Mouse (Mus musculus): ENCODE data around the gene Cadps2.

The Cadps2 gene

DNA sequence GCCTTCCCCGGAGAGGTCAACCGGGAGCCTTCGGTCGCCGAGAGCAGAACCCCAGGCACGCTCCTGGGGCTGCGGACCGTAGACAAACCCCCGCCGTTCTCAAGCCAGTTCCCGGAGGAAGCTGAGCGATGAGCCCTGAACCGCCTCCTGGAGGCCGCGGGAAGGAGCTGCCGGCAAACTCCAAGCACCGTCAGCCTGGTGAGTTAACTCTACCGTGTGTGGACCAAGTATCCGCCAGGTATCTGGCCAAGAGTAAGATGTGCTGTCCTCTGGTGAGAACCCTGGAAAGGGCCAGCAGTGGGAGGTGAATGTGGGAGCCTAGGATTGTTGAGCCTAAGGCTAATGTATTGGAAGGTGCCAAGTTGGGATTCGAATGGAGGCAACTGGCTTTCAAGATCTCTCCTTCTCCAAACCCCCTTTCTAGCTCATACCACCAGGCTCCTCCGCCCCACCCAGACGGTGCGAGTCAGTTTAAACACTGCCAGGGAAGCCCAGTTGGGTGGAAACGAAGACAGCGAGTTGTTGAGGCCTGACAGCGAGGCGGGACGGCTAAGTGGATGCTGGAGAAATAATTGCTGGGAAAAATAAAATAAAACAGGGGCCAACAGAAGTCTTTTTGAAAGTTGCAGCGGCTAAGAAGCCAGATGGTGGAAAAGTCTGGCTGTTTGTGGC lies 589.5 kb downstream of the Cadps2 start:
- DNase-seq = no peak

DNA sequence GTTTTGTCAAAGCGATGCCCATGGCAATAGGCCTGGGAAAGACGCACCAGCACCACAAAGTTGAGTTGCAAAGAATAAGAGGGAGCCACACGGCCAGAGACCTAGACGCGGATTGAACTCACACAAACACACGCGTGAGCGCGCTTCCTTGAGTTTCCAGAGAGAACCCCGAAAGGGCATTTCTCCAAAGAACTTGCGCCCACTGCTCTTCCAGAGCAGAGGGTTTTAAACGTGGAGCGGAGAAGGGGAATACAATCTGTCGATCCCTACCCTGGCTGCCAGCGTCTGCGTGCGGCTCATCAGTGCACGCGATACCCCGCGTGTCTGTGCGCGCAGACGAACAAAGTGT lies 590.2 kb downstream of the Cadps2 start:
- no peak for DNase-seq

DNA sequence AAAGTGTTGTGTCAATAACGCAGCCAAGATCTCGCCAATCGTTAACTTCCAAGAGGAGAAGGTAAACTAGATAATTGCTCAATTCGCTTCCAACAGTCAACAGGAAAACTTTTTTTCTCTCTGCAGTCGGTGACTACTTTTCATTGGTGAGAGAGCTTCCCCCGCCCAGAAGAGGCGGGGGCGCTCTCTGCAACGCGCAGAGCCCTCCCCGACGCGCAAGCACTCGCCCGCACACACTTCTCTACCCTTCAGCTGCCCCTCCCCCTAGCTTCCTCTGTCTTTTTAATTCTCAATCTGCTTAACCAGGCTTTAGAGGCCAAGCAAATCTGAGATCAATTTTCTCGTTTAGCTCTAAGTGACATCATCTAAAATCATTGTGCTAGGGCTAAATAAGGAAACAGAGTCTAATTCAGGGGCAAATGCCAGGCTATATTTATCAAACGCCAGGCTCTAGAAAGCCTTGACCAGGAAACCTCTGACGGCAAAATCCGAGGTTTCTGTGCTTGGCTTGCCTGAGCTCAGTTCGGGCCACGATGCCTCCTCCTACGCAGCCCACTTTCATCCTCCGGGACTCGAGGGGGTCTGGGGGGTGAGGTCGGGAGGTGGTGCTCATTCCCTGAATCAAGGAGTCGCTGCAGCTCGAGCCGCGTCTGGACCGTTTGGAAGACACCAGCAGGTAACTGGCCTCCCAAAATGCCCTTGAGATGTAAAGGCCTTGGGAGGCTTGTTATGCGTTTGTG lies 590.7 kb downstream of the Cadps2 start, which contains the start of gene Fezf1:
Fezf1 (minus strand) TSS at position 50 of the 740 bp plus-strand sequence.
- DNase-seq = no peak

DNA sequence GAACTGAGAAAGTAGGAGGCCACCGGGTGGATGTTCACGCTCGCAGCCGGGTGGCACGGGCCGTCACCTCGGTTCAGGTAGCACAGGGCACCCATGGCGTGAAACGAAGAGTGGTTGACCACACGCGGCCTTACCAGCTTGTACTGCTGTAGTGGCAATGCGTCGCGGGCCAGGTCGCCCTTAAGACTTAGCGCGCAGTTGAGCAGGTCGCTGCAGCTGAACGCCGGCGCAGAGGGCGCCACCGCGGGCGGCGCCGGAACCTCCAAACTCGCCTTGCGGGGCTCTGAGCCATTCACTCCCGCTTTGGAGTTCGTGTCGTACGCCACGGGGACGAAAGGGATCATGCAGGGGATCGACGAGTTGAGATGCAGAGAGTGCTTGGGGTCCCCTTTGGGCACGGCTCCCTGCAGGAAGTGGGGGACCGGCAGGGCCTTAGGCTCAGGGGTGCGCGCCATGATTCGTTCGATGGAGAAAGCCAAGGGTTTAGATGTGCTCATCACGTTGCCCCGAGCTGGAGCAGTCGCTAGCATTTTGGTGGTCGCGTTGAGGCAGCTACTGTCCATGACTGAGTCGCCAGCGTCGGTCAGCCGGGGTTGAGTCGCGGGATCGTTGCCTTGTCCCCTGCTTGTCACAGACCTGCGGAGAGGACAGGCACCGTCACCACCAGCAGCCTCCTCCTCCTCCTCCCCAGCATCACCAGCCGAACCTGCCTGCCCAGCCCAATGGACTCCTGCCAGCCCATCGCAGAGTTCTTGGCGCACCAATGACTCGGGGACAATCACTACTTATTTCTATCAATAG lies 591.5 kb downstream of the Cadps2 start:
- DNase-seq = peak in 1 of 2 experiments; percentile 19

DNA sequence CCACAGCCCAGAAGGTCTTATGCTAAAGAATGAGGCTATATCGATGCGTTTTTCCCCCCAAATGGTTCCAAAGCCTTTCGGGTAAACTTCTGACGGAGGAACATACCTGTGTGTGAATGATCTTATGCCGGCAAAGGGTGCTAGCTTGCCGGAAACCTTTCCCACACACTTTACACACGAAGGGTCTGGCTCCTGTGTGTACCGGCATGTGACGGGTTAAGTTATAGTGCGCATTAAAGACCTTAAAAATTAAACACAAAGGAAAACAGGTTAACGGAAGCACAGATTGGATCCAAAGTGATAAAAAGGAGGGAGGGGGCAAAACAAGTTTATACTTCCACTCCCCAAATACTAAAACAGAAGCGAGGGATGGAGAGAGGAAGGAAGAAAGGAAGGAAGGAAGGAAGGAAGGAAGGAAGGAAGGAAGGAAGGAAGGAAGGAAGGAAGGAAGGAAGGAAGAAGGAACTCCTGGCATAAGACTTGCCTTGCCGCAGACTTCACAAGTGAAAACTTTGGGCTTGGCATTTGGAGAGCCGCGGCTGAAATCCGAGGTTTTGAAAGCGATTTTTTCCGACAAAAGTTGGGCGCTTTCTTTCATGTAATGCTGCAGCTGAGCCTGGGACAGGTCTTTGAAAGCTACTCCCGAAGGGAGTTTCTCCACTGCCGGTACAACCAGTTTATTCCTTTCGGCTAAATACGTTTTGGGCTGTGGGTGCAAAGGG lies 592.3 kb downstream of the Cadps2 start:
- no peak for DNase-seq

DNA sequence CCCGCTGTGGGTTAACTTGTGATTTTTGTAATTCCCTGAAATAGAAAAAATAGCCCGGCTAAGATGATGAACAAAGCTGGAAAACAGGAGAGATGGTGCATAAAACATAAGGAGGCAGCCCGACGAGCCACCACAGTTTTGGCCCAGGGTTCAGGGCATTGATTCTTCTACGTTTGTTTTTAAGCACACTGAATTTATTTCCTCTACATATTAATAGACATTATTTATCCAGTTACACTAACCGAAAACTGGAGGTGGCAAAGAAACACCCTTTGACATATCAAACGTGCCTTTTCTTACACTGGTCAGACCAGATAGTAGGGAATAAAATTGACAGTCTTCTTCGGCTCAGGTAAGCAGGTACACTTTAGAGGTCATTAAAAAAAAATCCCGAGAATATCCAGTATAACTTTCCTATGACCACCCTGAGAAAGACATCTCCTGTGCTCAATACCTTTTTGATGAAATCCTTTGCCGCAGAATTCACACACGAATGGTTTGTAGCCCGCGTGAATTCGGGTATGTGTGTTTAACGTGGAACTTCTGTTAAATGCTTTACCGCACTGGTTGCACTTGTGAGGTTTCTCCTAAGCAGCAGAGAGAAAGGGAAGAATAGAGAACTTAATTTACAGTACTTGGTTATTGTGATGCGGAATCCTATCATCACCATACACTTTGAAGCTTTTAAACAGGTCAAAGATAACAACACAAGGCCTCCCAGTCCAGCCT lies 593.0 kb downstream of the Cadps2 start:
- DNase-seq = no peak

DNA sequence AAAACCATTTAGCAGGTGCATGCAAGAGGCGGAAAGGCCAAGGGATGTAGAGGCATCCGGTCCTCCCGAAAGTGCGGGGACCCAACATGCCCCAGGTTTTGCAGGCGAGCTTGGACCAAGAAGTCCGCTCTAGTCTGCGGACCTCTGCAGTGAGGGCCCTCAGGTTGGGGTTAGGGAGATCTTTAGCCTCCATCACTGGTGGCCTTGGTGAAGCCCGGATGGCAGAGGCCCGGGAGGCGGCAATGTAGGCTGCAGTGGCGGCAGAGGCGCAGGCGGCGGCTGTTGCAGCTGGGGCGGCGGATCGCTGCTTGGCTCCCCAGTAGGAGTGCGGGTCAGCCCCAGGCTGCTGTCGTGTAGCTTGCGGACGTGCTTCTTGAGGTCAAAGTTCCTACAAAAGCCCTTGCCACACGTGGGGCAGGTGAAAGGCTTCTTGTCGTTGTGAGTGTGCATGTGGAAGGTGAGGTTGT lies 593.6 kb downstream of the Cadps2 start:
- DNase-seq = no peak

DNA sequence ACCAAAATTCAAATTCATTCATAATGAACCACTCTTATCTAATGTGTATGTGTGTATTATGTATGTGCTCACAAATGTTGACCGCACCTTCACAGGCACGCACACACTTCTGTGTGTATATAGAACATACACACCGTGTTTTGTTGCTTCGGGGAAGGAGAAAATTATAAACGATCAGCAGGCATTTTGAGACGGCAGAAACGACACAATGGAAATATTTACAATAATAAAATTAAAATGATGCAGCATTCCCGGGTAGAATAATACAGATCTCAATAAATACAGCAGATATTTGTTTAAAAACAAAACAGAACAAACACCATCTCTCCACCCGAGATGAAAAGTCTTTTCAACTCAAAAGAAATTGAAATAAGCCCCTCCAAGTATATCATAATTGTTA lies 594.1 kb downstream of the Cadps2 start:
- DNase-seq = no peak

DNA sequence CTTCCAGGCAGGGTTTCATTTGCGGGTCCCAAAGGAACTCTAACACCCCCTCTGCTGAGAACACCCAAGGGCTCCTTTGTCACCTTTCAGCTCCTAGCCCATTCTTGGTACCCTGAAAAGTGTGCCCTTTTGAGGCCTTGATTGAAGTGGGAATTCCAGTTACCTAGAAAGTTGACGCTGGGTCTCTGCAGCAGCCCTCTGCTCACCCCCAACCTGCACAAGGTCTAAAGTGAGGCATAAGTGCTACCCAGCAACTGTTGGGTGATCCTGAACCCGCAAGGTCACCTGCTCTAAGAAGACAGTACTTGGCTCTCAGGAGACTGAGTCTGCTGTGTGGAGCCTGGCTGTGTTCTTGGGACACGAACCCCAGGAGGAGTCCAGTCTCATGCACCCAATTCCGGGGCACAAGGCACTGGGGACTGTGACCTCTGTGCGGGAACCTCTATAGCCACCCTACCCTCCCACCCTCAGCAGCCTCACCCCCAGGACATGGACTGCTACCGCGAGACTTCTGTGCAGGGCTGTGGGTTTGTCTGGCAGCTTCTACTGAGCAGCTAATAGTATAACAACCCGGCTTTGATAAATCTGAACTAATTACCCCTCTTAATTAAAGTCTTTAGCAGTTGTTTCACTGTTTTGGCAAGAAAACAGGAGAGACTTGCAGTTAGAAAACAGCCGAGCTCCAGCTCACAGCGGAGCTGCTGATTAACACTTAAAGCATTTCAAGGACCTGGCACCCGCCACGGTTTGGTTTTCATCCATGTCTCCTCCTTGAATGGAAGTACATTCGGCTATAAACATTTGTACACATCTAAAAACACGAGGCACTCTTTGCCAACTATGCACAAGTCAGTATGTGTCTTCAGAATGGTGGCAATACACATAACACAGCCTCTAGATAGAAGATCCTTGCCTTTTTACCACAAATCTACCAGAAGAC lies 595.1 kb downstream of the Cadps2 start:
- no peak for DNase-seq
